Mouse (Mus musculus): Measurements from ENCODE around the gene Rcn3. TPM values are rescaled to one million over a fixed set of nuclear protein-coding genes. Genes with fewer than 3 reads are reported as not detected.

Rcn3 gene
- polyA plus RNA-seq, 1 experiment, result 166 TPM

GRCm38 (mm10) chr7:45078513-45078912 lies 13.5 kb downstream of the Rcn3 start:
- Histone ChIP-seq H3K36me3 (ENCODE audit: control insufficient read depth, insufficient read depth) (peaks cover 6% of the 10 kb centered on the region), H3K27me3 (ENCODE audit: control insufficient read depth, insufficient read depth, insufficient read length) (no peaks in the 10 kb centered on the region), H3K79me2 (ENCODE audit: control insufficient read depth, insufficient read depth) (peaks cover 8% of the 10 kb centered on the region), H3K79me3 (ENCODE audit: low read depth) (peaks cover under 1% of the 10 kb centered on the region), H3ac (ENCODE audit: control insufficient read depth, insufficient read length, low read depth) (no peak overlapping the region), H3K4me3 (ENCODE audit: insufficient read depth, poor library complexity, severe bottlenecking) (no peak overlapping the region)
- TF ChIP-seq CEBPB (IDR thresholded peaks at IDR 0.05; ENCODE audit: low read depth) (no peak), FOSL1 (IDR thresholded peaks at IDR 0.05; ENCODE audit: insufficient read depth, low read length, poor library complexity, severe bottlenecking) (no peak), MAX (IDR thresholded peaks at IDR 0.05) (no peak), USF1 (IDR thresholded peaks at IDR 0.05; ENCODE audit: low read depth) (no peak), MYOG (IDR thresholded peaks at IDR 0.05; ENCODE audit: control insufficient read depth, extremely low read depth, insufficient read length) (no peak), CTCF (IDR thresholded peaks at IDR 0.05; ENCODE audit: control insufficient read depth, insufficient read depth, insufficient read length) (no peak), MYOD1 (IDR thresholded peaks at IDR 0.05; ENCODE audit: control insufficient read depth, insufficient read length, low read depth) (no peak)

GRCm38 (mm10) chr7:45077829-45078228 lies 14.2 kb downstream of the Rcn3 start:
- Histone ChIP-seq H3K36me3 (ENCODE audit: control insufficient read depth, insufficient read depth) (peaks cover 10% of the 10 kb centered on the region), H3K79me3 (ENCODE audit: low read depth) (peaks cover 6% of the 10 kb centered on the region), H3K27me3 (ENCODE audit: control insufficient read depth, insufficient read depth, insufficient read length) (no peaks in the 10 kb centered on the region), H3K79me2 (ENCODE audit: control insufficient read depth, insufficient read depth) (peaks cover 15% of the 10 kb centered on the region), H3K4me3 (ENCODE audit: insufficient read depth, poor library complexity, severe bottlenecking) (no peak overlapping the region), H3ac (ENCODE audit: control insufficient read depth, insufficient read length, low read depth) (no peak overlapping the region)
- TF ChIP-seq MAX (IDR thresholded peaks at IDR 0.05), result no peak
- TF ChIP-seq MYOG (IDR thresholded peaks at IDR 0.05; ENCODE audit: control insufficient read depth, extremely low read depth, insufficient read length), result no peak
- no peak for TF ChIP-seq USF1 (IDR thresholded peaks at IDR 0.05; ENCODE audit: low read depth)
- TF ChIP-seq FOSL1 (IDR thresholded peaks at IDR 0.05; ENCODE audit: insufficient read depth, low read length, poor library complexity, severe bottlenecking), result no peak
- no peak for TF ChIP-seq CEBPB (IDR thresholded peaks at IDR 0.05; ENCODE audit: low read depth)
- TF ChIP-seq MYOD1 (IDR thresholded peaks at IDR 0.05; ENCODE audit: control insufficient read depth, insufficient read length, low read depth), result no peak
- TF ChIP-seq CTCF (IDR thresholded peaks at IDR 0.05; ENCODE audit: control insufficient read depth, insufficient read depth, insufficient read length), result no peak

GRCm38 (mm10) chr7:45077322-45077721 lies 14.7 kb downstream of the Rcn3 start:
- H3K79me2 ChIP-seq (ENCODE audit: control insufficient read depth, insufficient read depth), result peaks cover 19% of the 10 kb centered on the region
- no peaks in the 10 kb centered on the region for H3K27me3 ChIP-seq (ENCODE audit: control insufficient read depth, insufficient read depth, insufficient read length)
- peaks cover 10% of the 10 kb centered on the region for H3K36me3 ChIP-seq (ENCODE audit: control insufficient read depth, insufficient read depth)
- TF ChIP-seq FOSL1 (IDR thresholded peaks at IDR 0.05; ENCODE audit: insufficient read depth, low read length, poor library complexity, severe bottlenecking), result no peak
- TF ChIP-seq MYOD1 (IDR thresholded peaks at IDR 0.05; ENCODE audit: control insufficient read depth, insufficient read length, low read depth), result no peak
- no peak for TF ChIP-seq CEBPB (IDR thresholded peaks at IDR 0.05; ENCODE audit: low read depth)
- no peak for TF ChIP-seq CTCF (IDR thresholded peaks at IDR 0.05; ENCODE audit: control insufficient read depth, insufficient read depth, insufficient read length)
- no peak for TF ChIP-seq MYOG (IDR thresholded peaks at IDR 0.05; ENCODE audit: control insufficient read depth, extremely low read depth, insufficient read length)
- no peak for TF ChIP-seq USF1 (IDR thresholded peaks at IDR 0.05; ENCODE audit: low read depth)
- no peak for TF ChIP-seq MAX (IDR thresholded peaks at IDR 0.05)
- H3ac ChIP-seq (ENCODE audit: control insufficient read depth, insufficient read length, low read depth), result no peak overlapping the region
- H3K79me3 ChIP-seq (ENCODE audit: low read depth), result peaks cover 8% of the 10 kb centered on the region
- no peak overlapping the region for H3K4me3 ChIP-seq (ENCODE audit: insufficient read depth, poor library complexity, severe bottlenecking)

DNA sequence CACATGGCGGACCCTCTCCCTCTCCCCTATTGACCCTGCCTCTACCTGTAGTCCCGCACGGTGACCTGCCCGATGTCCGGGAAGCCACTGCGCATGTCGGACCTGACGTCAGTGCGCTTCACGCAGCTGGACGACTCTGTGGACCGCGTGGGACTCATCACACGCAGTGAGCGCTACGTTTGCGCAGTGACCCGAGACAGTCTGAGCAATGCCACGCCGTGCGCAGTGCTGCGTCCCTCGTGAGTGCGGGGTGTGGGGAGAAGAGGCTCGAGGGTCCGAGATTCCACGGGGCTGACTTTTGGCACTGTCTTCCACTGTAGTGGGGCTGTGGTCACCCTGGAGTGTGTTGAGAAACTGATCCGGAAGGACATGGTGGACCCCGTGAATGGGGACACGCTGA lies 15.5 kb downstream of the Rcn3 start:
- peaks cover 23% of the 10 kb centered on the region for H3K79me2 ChIP-seq (ENCODE audit: control insufficient read depth, insufficient read depth)
- H3K27me3 ChIP-seq (ENCODE audit: control insufficient read depth, insufficient read depth, insufficient read length), result no peaks in the 10 kb centered on the region
- no peak overlapping the region for H3ac ChIP-seq (ENCODE audit: control insufficient read depth, insufficient read length, low read depth)
- H3K4me3 ChIP-seq (ENCODE audit: insufficient read depth, poor library complexity, severe bottlenecking), result no peak overlapping the region
- H3K79me3 ChIP-seq (ENCODE audit: low read depth), result peaks cover 8% of the 10 kb centered on the region
- no peak for TF ChIP-seq FOSL1 (IDR thresholded peaks at IDR 0.05; ENCODE audit: insufficient read depth, low read length, poor library complexity, severe bottlenecking)
- no peak for TF ChIP-seq CEBPB (IDR thresholded peaks at IDR 0.05; ENCODE audit: low read depth)
- no peak for TF ChIP-seq USF1 (IDR thresholded peaks at IDR 0.05; ENCODE audit: low read depth)
- no peak for TF ChIP-seq CTCF (IDR thresholded peaks at IDR 0.05; ENCODE audit: control insufficient read depth, insufficient read depth, insufficient read length)
- no peak for TF ChIP-seq MAX (IDR thresholded peaks at IDR 0.05)
- no peak for TF ChIP-seq MYOD1 (IDR thresholded peaks at IDR 0.05; ENCODE audit: control insufficient read depth, insufficient read length, low read depth)
- no peak for TF ChIP-seq MYOG (IDR thresholded peaks at IDR 0.05; ENCODE audit: control insufficient read depth, extremely low read depth, insufficient read length)
- peaks cover 10% of the 10 kb centered on the region for H3K36me3 ChIP-seq (ENCODE audit: control insufficient read depth, insufficient read depth)

DNA sequence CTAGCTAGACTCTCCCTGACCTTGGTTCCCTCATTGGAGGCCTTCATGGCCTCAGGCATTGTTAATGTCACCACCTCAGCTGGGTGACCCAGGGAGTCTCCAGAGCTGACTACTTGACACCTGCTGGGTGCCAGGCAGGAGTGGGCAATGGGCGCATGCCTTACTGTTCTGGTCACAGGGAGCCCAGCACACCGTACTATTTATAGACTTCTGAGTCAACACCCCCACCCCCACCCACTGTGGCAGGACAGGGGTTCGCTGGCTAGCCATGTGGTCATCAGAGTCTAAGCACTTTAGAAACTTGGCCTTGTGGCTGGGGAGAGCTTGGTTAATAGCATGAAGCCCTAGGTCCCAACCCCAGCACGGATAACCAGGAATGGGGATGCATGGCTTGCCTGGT lies 16.6 kb downstream of the Rcn3 start:
- H3K4me3 ChIP-seq (ENCODE audit: insufficient read depth, poor library complexity, severe bottlenecking), result no peak overlapping the region
- peaks cover 10% of the 10 kb centered on the region for H3K36me3 ChIP-seq (ENCODE audit: control insufficient read depth, insufficient read depth)
- peaks cover 15% of the 10 kb centered on the region for H3K79me3 ChIP-seq (ENCODE audit: low read depth)
- peaks cover 33% of the 10 kb centered on the region for H3K79me2 ChIP-seq (ENCODE audit: control insufficient read depth, insufficient read depth)
- H3K27me3 ChIP-seq (ENCODE audit: control insufficient read depth, insufficient read depth, insufficient read length), result no peaks in the 10 kb centered on the region
- TF ChIP-seq MYOD1 (IDR thresholded peaks at IDR 0.05; ENCODE audit: control insufficient read depth, insufficient read length, low read depth) (peak; percentile 47), MYOG (IDR thresholded peaks at IDR 0.05; ENCODE audit: control insufficient read depth, extremely low read depth, insufficient read length) (no peak)
- H3ac ChIP-seq (ENCODE audit: control insufficient read depth, insufficient read length, low read depth), result peak overlapping the region; percentile 37

DNA sequence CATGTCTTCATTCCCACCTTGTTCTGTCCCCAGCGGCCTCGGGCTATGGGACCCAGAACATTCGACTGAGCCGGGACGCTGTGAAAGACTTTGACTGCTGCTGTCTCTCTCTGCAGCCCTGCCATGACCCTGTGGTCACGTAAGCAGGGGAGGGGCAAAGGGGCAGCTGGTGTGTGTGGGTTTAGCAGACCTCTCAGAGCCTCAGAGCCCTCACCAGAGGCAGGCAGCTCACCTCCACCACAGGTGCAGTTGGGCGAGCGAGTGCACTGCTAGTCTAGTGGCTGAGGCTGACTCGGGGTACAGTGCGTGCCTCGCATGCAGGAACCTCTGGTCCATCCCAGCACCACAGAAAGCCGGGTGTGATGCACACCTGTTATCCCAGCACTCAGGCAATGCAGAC lies 18.1 kb downstream of the Rcn3 start:
- H3K36me3 ChIP-seq (ENCODE audit: control insufficient read depth, insufficient read depth), result peaks cover 10% of the 10 kb centered on the region
- H3ac ChIP-seq (ENCODE audit: control insufficient read depth, insufficient read length, low read depth), result no peak overlapping the region
- TF ChIP-seq MYOG (IDR thresholded peaks at IDR 0.05; ENCODE audit: control insufficient read depth, extremely low read depth, insufficient read length), result no peak
- TF ChIP-seq USF1 (IDR thresholded peaks at IDR 0.05; ENCODE audit: low read depth), result no peak
- no peak for TF ChIP-seq MYOD1 (IDR thresholded peaks at IDR 0.05; ENCODE audit: control insufficient read depth, insufficient read length, low read depth)
- no peak for TF ChIP-seq MAX (IDR thresholded peaks at IDR 0.05)
- no peak for TF ChIP-seq FOSL1 (IDR thresholded peaks at IDR 0.05; ENCODE audit: insufficient read depth, low read length, poor library complexity, severe bottlenecking)
- no peak for TF ChIP-seq CTCF (IDR thresholded peaks at IDR 0.05; ENCODE audit: control insufficient read depth, insufficient read depth, insufficient read length)
- TF ChIP-seq CEBPB (IDR thresholded peaks at IDR 0.05; ENCODE audit: low read depth), result no peak
- H3K79me3 ChIP-seq (ENCODE audit: low read depth), result peaks cover 25% of the 10 kb centered on the region
- H3K4me3 ChIP-seq (ENCODE audit: insufficient read depth, poor library complexity, severe bottlenecking), result no peak overlapping the region
- H3K27me3 ChIP-seq (ENCODE audit: control insufficient read depth, insufficient read depth, insufficient read length), result no peaks in the 10 kb centered on the region
- H3K79me2 ChIP-seq (ENCODE audit: control insufficient read depth, insufficient read depth), result peaks cover 47% of the 10 kb centered on the region
